Mouse (Mus musculus) embryonic fibroblast, embryonic 13.5 days (primary cell): ENCODE results near the gene Grcc10. TPM values are rescaled to one million over a fixed set of nuclear protein-coding genes. Genes with fewer than 3 reads are reported as not detected.

Experiments used
- H3K27ac ChIP-seq: 2 replicates; pipeline ENCODE4 v1.5.1; 2012; ENCODE audit warnings: low read length, control low read depth, inconsistent platforms; ENCODE audit not compliant: insufficient read depth
- H3K4me1 ChIP-seq: 2 replicates; pipeline ENCODE4 v1.6.1; 2011; ENCODE audit warnings: low read length; ENCODE audit not compliant: control insufficient read depth, insufficient read depth
- H3K4me3 ChIP-seq: 2 replicates; pipeline ENCODE4 v1.5.1; 2011; ENCODE audit warnings: mild to moderate bottlenecking, control low read depth, low read length; ENCODE audit not compliant: insufficient read depth
- CTCF ChIP-seq: IDR thresholded peaks from 2 replicates; pipeline ENCODE4 v1.5.1; 2011; ENCODE audit warnings: mild to moderate bottlenecking, control low read depth, low read length, moderate library complexity, borderline replicate concordance; ENCODE audit not compliant: insufficient read depth
- POLR2A ChIP-seq: IDR thresholded peaks from 2 replicates; pipeline ENCODE4 v1.6.1; 2011; ENCODE audit warnings: low read depth, mild to moderate bottlenecking, control low read depth, low read length, moderate library complexity
- polyA plus RNA-seq: library from polyadenylated mRNA; stranded (reverse); fragments of >200 nt; gene quantifications from 2 replicates; pipeline ENCODE4 v1.2.4, GENCODE M21; 2011; ENCODE audit warnings: low read depth; ENCODE audit not compliant: missing spikeins, insufficient read length

Grcc10 gene
- polyA plus RNA-seq, 1 experiment = 149 TPM

- H3K4me3 ChIP-seq = no peak overlapping the region
- peaks cover 10% of the 10 kb centered on the region for H3K4me1 ChIP-seq
- H3K27ac ChIP-seq = no peak overlapping the region
- TF ChIP-seq POLR2A = no peak
- TF ChIP-seq CTCF = no peak
Observed at GRCm38 (mm10) chr6:124693243-124693981, 47.8 kb downstream of the Grcc10 start.

- no peak overlapping the region for H3K27ac ChIP-seq
- H3K4me3 ChIP-seq = no peak overlapping the region
- TF ChIP-seq POLR2A = no peak
- TF ChIP-seq CTCF = no peak
- H3K4me1 ChIP-seq = peaks cover 11% of the 10 kb centered on the region
Observed at GRCm38 (mm10) chr6:124690517-124690916, 50.7 kb downstream of the Grcc10 start.

Other genes starting within 250 kb of the Grcc10 start
- 3.3 and 3.6 TPM in 2 replicates for gene C1rl, start 248.3 kb downstream of the Grcc10 start, polyA plus RNA-seq
- gene C1ra, start 229.0 kb downstream of the Grcc10 start, polyA plus RNA-seq = 15.4 and 30.1 TPM in 2 replicates
- 17.0 and 50.4 TPM in 2 replicates for gene C1s1, start 199.0 kb downstream of the Grcc10 start, polyA plus RNA-seq
- gene C1rb, start 171.1 kb downstream of the Grcc10 start, polyA plus RNA-seq = not detected in 2 replicates
- 0.42 TPM in 1 of 2 replicates, not detected in the other for gene C1s2, start 105.3 kb downstream of the Grcc10 start, polyA plus RNA-seq
- gene Lpcat3, start 78.3 kb downstream of the Grcc10 start, polyA plus RNA-seq = 51.4 and 67.0 TPM in 2 replicates
- 67.1 and 68.9 TPM in 2 replicates for gene Emg1, start 29.2 kb downstream of the Grcc10 start, polyA plus RNA-seq
- 249 and 253 TPM in 2 replicates for gene Phb2, start 29.0 kb downstream of the Grcc10 start, polyA plus RNA-seq
- gene Ptpn6, start 2.7 kb downstream of the Grcc10 start, polyA plus RNA-seq = 0.53 and 4.3 TPM in 2 replicates
- gene Gm45234, start 14.6 kb upstream of the Grcc10 start, polyA plus RNA-seq = 0.58 and 0.63 TPM in 2 replicates
- 75.9 and 77.3 TPM in 2 replicates for gene Atn1, start 15.2 kb upstream of the Grcc10 start, polyA plus RNA-seq
- 17.5 and 24.1 TPM in 2 replicates for gene Eno2, start 28.3 kb upstream of the Grcc10 start, polyA plus RNA-seq
- not detected in 2 replicates for gene Lrrc23, start 38.4 kb upstream of the Grcc10 start, polyA plus RNA-seq
- gene Spsb2, start 67.3 kb upstream of the Grcc10 start, polyA plus RNA-seq = 9.1 and 11.7 TPM in 2 replicates
- 372 and 458 TPM in 2 replicates for gene Tpi1, start 72.9 kb upstream of the Grcc10 start, polyA plus RNA-seq
- gene Usp5, start 88.1 kb upstream of the Grcc10 start, polyA plus RNA-seq = 87.6 and 105 TPM in 2 replicates
- 42.0 and 61.1 TPM in 2 replicates for gene Cdca3, start 88.2 kb upstream of the Grcc10 start, polyA plus RNA-seq
- gene Gnb3, start 98.9 kb upstream of the Grcc10 start, polyA plus RNA-seq = 0.45 and 0.72 TPM in 2 replicates
- 72.7 and 76.7 TPM in 2 replicates for gene P3h3, start 116.4 kb upstream of the Grcc10 start, polyA plus RNA-seq
- 0.55 and 0.63 TPM in 2 replicates for gene Gpr162, start 122.6 kb upstream of the Grcc10 start, polyA plus RNA-seq
- not detected in 2 replicates for gene Cd4, start 146.8 kb upstream of the Grcc10 start, polyA plus RNA-seq
- gene Lag3, start 170.3 kb upstream of the Grcc10 start, polyA plus RNA-seq = 1.2 TPM in 2 replicates
- 602 and 622 TPM in 2 replicates for gene Ptms, start 178.7 kb upstream of the Grcc10 start, polyA plus RNA-seq
- gene Mlf2, start 190.0 kb upstream of the Grcc10 start, polyA plus RNA-seq = 250 and 255 TPM in 2 replicates
- 77.4 and 94.3 TPM in 2 replicates for gene Cops7a, start 224.2 kb upstream of the Grcc10 start, polyA plus RNA-seq